Mouse (Mus musculus): ENCODE results near the gene Tulp3.
A peak's percentile ranks its signal among the peaks of the same experiment; 100 is the strongest.
"Not testable (repeated sequence)": the region's sequence is repeated elsewhere in the genome, so short reads cannot be mapped to it uniquely, and the experiment has no call there.

Tulp3 gene

DNA sequence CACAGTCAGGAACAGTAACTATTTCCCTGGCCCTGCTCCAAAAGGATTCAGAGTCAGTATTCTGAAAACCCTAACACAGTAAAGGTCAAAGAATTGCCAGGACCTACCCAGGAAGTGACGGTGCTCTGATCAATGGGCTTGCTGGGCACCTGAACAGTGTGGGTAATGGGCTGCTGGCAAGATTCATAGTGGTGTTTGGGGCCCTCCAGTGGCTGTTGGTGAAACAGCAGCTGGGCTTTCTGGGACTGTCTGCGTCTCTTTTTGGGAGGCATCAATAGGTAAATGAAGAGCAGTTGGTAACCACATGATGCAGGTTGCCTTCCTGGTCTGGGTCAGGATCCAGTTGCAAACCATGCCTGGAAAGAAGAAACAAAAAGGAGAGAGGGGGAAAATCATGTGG is 3.3 kb upstream of the Tulp3 start:
- peak; percentile 77 to 80 for DNase-seq (ENCODE audit: low spot score in 2 of 2)

DNA sequence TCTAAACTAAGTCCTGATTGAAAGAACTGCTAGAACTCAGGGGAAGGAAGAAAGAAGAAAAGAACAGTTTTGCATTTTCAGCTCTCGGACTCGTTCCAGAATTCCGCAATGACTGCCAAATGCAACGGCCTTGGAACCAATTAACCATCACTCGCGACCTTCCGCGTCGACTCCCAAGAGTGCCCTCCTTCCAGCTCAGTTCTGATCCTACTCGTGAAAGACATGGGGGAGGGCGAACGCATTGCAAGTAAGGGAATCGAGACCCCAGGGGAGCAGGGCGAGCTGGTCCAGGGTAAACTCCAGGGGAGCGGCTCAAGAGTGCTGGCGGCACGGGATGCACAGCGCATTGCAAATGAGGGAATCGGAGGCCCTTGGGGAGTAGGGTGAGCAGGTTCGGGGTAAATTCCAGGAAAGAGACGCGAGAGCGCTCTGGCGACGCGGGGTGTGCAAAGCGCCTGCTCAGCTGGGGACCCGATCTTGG is 410 bp downstream of the Tulp3 start:
- DNase-seq (ENCODE audit: low spot score in 2 of 2), result peak; percentile 63 to 65

DNA sequence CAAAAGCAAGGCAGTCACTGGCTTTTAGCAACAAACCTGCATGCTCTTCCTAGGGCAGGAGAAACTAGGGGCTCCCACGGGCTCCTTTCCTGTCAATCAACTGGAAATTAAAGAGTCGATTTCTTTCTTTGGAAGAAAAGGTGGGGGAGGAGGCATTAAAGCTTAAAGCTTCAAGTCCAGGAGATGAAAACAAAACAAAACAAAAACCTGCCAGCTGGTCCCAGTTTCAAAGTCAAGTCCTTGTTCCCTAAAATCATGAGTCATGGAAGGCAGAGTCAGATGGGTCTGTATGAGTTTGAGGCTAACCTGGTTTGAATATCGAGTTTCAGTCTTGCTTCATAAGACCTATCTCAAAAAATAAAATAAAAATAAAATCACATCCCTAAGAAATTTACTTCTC is 1.5 kb downstream of the Tulp3 start:
- no peak for DNase-seq (ENCODE audit: low spot score in 2 of 2)

DNA sequence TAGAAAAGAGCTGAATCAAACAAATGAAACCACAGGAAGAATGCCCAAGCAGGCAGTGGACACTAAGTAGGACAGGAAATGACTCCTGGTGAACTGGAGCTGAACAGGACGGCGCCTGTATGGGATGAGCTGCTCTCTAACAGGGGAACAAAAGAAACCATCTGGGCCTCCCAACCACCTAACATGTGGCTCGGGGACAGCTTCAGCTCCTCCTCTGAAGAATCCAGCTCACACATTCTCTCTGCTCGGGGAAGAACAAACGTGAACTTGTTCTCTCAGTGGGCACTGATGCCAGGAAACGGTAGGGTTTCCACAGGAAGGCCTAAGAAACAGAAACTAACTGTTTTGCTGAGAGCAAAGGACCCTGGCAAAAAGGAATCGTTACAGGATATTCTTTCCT is 5.9 kb downstream of the Tulp3 start:
- no peak for DNase-seq (ENCODE audit: low spot score in 2 of 2)

DNA sequence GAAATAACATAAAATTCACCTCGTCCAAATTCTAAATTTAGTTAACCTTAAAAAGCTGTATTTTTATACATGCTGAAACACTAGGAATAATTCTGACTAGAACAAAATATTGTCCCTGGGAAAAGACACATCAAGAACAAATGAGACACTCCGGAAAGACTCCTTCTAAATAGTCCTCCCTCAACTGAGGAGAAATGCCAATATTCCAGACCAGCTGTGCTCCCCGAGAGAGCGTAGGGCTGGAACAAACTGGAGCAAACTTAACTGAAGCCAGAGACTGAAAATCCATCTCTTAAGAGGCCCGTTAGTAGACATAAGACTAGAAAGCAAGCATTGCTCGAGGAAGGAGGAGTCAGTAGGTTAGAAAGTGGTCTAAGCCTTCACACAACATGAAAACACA is 8.9 kb downstream of the Tulp3 start:
- DNase-seq (ENCODE audit: low spot score in 2 of 2), result no peak

DNA sequence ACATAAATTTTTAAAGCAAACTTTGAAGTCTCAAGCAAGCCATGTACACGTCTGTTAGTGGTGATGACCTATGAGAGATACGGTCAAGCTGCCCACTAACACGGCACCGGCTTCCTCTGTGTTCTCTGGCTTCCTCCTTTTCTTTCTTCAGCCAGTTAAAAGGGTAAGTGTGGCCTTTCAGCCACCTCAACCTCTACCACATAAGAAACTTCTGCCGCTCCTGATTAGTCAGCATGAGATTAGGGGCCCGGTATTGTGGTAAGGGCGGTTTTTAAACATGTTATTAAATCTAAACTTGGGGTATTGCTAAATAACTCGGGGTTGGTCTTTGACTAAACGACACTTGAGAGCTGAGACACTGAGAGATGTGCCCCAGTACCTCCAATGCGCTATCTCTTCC is 10.0 kb downstream of the Tulp3 start:
- DNase-seq (ENCODE audit: low spot score in 2 of 2), result no peak

DNA sequence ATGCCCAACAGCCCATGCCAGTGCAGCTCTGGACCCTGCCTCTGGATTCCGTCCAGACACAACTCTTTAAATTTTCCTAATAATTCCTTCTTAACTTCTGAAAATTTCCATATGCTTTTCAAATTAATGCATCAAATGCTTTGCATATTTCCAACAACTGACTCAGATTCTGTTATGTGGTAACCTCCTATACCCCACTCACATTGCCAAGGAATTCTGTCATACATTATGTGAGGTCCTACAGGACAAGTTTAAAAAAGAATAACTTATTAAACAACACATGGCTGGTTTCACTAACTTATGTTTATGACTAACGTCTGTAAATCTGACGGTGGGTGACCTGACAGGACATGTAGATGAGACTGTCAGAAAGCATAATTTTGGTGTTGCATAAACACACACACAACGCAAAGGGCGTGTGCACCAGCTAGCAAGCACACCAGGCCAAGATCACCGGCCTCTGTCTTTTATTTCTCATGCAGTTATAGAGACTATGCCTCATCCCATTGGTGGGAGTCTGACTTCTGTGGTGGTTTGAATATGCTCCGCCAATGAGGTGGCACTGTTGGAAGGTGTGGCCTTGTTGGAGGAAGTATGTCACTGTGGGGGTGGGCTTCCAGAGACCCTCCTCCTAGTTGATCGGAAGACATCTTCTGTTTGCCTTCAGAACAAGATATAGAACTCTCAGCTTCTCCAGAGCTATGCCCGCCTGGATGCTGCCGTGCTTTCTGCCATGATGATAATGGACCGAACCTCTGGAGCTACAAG is 13.5 kb downstream of the Tulp3 start:
- no peak for DNase-seq (ENCODE audit: low spot score in 2 of 2)

DNA sequence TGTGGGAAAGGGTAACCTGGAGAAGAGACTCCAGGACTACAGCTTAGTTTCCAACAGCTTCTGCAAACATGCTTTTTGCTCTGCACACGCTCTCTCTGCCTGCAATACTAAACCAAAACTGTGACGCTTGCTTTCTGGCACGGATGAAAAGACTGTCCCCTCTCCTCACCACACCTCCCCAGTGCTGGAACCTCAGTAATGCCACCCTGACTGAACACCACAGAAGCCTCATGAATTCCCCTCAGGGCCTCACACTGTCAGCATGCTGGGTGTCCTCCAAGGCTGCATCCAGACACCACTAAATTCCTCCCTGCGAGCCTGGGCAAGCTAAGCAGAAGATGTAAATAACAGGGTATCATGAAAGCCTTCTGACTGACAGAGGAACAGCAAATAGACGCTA is 16.8 kb downstream of the Tulp3 start:
- no peak for DNase-seq (ENCODE audit: low spot score in 2 of 2)

DNA sequence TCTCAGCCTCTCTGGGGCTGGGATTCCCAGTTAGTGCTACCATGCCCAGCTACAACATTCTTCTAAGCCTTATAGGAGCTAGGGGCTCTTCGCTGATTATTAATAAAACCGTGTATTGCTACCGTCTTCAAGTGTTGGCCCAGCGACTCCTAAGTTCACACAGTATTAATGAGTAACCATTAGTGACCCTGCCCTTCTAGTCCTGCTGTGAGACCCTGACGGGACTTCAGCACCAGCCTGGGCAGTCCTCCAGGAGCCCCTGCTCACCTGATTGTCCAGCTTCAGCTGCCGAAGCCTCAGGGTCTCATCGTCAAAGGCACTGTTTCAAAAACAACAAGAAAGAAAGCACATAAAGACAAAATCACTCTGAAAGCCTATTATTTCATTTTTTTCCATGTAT is 18.2 kb downstream of the Tulp3 start:
- no peak for DNase-seq (ENCODE audit: low spot score in 2 of 2)

DNA sequence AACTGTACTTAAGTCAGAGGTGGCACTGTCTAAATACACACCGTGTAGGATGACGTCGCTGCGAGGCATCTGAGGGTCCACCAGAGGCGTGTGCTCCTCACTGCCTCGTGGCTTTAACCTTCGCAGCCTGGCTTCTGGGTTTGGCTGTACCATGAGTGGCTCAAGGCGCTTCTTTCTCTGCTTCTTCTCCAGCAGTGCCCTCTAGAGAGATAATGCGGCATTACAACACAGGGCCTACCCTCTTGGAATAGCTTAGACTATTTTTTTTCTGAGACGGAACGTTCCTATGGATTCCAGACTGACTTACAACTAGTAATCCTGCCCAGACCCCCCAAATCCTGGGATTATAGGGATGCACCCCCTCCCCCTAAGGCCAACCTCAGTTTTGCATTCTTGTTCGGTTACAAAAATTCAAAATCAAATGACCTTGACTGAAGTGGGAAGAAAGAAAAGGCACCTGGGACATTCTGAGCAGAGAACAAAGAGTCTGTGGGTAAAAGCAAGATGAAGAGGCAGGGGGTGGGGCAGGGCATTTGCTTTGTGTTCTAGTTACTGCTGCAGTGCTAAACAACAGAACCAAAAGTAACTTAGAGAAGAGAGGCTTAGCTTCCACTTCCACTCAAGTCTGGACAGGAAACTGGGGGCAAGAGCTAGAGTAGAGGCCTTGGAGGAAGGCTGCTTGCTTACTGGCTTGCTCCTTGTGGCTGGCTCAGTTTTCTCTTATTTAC is 21.1 kb downstream of the Tulp3 start:
- peak; percentile 66 to 79 for DNase-seq (ENCODE audit: low spot score in 2 of 2)

DNA sequence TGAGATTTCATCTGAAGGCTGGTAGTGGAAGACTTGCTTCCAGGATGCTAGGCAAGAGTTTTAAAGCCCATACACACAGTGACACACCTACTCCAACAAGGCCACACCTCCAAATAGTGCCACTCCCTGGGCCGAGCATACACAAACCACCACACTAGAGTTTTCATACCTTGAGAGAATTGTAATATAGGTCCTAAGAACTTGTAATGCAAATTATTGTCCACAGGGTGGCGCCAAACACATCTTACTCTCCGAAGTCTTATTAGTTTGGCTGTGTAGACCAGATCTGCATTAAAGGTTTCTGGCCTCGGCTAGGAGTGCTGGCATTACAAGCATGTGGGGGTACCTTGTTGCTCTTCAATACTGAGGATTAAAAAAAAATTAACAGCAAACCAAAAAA is 37.3 kb downstream of the Tulp3 start:
- DNase-seq (ENCODE audit: low spot score in 2 of 2), result peak; percentile 40 to 79

DNA sequence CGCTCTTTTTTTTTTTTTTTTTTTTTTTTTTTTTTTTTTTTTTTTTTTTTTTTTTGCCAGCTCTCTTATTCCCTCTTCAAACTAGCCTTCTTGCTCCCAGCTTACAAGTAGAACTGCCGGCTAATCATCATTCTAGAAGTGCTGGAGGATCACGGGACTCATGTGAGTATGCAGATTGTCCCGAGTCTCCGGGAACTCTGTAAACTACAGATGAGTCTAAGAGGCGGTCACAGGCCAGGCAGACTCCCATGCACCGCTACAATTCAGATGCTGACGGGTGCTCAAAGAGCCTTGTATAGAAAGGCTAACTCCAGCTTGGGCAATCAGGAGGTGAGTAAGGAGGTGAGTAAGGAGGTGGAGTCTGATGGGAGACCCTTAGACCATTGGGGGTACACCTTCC is 40.1 kb downstream of the Tulp3 start:
- DNase-seq (ENCODE audit: low spot score in 2 of 2), result no peak

DNA sequence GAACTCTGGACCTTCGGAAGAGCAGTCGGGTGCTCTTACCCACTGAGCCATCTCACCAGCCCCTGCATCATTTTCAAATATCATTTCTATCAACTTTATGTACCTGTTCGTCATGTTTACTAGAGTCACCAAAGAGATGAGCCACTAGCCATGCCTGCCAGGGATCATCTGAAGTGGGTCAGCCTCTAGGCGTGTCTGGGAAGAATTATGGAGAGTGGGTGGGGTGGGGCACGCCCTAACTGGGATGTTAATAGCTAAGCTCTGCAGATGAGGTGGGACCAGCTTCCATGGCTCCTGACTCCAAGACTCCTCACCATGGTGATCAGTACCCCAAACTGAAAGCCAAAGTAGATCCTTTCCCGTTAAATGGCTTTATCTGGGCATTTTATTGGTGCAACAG is 40.9 kb downstream of the Tulp3 start:
- no peak for DNase-seq (ENCODE audit: low spot score in 2 of 2)

DNA sequence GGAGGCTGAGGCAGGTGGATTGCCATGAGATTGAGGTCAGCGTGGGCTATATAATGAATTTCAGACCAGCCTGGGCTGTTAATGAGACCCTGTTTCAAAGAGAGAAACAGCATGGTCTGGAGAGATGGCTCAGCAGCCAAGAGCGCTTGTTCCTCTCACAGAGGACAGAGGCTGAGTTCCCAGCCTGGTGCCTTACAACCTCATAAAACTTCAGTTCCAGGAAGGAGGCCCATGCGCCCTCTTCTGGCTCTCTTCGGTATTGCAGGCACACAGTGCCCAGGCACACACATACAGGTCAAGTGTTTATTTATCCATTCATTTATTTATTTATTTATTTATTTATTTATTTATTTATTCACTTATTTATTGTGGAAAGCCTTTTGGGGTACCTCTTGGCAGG is 47.3 kb downstream of the Tulp3 start:
- DNase-seq (ENCODE audit: low spot score in 2 of 2), result peak in 1 of 2 experiments; percentile 58

DNA sequence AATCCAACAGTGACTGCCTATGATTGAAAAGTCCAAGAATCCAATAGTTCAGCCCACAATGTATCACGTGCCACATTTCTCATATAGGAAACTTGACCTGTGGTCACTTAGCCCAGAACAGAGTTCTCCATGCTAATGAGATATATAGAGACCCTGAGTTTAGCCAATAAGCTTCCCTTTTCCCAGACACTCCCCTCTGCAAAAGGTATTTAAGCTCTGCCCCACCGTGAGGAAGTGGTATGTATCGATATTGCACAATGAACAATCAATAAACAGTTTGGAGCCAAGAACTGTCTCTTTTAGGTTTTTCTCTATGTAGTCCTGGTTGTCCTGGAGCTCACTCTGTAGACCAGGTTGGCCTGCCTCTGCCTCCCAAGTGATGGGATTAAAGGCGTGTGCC is 50.9 kb downstream of the Tulp3 start:
- no peak for DNase-seq (ENCODE audit: low spot score in 2 of 2)

DNA sequence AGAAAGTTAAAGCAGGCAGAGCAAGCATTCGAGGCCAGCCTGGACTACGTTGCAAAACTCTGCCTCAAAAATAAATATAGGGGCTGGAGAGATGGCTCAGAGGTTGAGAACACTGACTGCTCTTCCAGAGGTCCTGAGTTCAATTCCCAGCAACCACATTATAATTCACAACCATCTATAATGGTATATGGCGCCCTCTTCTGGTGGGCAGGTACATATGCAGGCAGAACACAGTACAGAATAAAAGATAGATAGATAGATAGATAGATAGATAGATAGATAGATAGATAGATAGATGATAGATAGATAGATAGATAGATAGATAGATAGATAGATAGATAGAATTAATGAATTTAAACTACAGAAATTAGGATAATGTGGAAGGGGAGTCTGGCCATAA is 53.0 kb downstream of the Tulp3 start:
- not testable (repeated sequence) for DNase-seq (ENCODE audit: low spot score in 2 of 2)

DNA sequence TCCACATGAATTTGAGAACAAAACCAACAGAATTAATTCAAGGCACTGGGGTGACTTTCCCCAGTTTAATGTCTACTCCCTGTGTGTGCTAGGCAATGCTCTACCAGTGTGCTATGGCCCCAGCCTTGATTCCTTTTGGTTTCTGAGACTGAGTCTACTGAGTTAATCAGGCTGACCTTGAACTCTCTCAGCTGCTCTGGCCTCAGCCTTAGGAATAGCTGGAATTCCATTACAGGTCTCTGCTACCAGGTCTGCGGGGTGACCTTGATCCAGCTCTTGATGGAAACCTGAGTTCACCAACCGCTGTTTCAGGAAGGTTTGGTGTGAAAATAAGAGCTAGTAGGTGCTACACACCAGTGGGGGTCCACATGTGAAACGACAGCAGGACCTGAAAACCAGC is 53.8 kb downstream of the Tulp3 start:
- no peak for DNase-seq (ENCODE audit: low spot score in 2 of 2)

DNA sequence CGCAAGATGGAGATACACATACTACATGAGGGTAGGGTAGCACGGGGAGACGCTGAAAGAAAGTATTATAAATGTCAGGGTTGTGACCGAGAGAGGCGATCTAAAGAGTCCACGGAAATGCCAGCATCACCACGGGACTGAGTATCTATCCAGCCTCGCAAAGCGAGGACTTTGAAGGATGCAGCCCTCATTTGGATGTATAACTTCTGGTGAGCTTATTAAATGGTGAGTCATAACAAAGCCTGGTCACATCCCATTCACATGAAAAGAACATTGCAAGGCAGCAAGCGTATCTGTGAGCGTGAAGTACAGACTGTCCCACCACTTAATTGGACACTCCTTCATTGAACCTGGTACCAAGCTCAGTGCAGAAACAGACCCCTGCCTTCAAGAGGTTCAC is 54.2 kb downstream of the Tulp3 start:
- DNase-seq (ENCODE audit: low spot score in 2 of 2), result no peak

DNA sequence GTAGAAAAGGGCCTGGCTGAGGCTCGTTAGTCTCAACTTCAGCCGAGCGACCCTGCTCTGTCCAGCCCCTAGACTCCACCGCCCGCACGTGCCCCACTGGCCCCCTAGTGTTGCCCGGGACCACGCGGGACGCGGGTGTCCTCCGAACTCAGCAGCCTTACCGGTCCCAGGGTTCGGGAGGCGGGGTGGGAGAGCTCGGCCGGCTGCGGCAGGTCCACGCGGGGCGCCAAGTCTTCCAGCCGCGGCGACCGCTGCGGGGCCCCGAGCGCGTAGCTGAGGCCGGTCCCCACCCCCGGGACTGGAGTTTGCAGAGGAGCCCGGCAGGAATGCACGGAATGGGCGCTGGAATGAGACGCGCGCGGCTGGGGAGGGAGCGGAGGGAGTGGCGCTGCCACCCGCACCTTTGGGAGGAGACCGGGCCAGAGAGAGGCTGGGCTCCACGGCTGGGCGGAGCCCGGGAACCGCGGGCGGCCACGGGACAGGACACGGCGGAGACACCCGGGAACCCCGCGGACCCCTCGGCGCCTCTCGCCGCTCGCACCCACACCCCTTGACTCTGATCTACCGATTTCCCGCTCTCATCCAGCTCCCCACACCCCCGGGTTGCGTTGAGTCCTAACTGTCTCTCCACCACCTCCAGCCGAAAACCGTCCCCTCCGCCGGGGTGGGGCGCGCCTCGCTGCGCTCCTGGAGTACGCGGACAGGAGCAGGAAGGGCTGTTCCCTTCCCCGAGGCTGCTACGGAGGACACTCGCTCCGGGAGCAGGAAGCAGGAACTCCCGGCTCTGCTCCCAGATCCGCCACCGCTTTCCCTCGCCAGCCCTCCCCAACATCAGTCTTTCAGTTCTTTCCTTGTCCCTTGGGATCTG is 55.3 kb downstream of the Tulp3 start, which contains the start of gene Tead4:
Gene Tead4 (minus strand): TSS at position 690 of the 868 bp plus-strand sequence.
- DNase-seq (ENCODE audit: low spot score in 2 of 2), result peak; percentile 21 to 28

DNA sequence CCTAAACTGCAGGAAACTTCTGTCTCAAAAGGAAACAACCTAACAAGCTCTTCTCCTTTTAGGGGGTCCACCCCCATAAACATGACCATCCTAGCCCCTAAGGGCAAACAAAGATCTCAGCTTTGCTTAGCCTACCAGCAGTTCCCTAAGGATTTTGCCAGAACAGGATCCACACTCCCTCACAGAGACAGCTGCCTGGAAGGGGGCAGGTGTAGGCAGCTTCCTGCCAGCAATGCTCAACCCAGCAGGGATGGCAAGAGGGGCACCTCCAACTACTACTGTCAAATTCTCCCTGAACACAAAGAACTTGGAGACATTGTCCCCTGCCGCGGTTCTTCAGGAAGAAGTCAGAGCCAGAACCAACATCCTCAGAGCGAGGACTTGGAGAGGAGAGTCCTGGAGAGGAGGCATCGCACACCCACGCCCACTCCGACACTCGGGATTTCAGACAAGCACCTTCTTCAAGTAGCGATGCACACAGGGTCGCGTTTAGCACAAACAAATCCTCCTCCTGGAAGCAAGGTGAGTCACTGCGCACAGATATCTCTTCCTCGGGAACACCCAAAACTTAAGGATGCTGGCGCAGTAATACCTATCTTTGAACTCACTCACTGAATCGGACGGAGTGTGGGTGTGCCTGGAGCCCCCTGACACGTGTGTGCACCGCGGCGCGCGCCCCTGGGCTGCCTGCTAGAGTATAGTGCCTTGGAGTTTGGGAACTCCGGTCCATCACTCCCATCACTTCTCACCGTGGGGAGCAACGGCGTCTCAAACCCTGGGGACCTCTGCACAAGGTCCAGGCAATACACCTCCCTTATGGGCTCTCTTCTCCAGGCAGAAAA is 56.1 kb downstream of the Tulp3 start:
- peak in 1 of 2 experiments; percentile 30 for DNase-seq (ENCODE audit: low spot score in 2 of 2)

DNA sequence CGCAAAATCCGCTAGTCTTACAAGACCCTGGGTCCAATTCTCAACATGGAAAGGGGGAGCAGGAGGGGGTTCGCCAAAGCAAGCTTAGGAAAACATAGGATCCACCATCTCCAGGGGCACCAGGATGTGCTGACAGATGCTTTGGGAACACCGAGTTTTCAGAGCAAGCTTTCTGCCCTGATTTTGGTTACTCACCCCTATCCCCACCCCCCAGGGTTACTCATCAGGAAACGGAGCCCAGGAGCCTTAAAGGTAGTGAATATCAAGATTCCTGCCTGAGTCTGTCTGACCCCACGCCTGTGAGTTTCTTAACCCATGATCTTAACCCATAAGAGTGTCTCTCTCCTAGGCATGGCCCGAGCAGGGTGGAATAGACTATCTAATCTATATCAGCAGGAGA is 57.4 kb downstream of the Tulp3 start:
- DNase-seq (ENCODE audit: low spot score in 2 of 2), result no peak
